Mouse (Mus musculus) liver, embryonic 15.5 days (tissue): Measurements from ENCODE around the gene Nrg4. TPM values are rescaled to one million over a fixed set of nuclear protein-coding genes. Genes with fewer than 3 reads are reported as not detected.
A peak's percentile ranks its signal among the peaks of the same experiment; 100 is the strongest.

ENCODE experiments used
- ATAC-seq: fragments of 200-750 bp; cut with Nextera tagmentation; 2 replicates; pipeline ENCODE4 v1.8.0; 2017; ENCODE audit warnings: moderate number of reproducible peaks, mild to moderate bottlenecking, moderate library complexity; ENCODE audit not compliant: insufficient read depth
- H3K27ac ChIP-seq: fragments of 300-500 bp; sonication (generic); replicated peaks from 2 replicates; pipeline ENCODE4 v1.5.1; 2015; ENCODE audit warnings: mild to moderate bottlenecking, inconsistent platforms
- H3K27me3 ChIP-seq: fragments of 300-500 bp; sonication (generic); 2 replicates; pipeline ENCODE4 v1.6.1; 2015; ENCODE audit warnings: mild to moderate bottlenecking, inconsistent platforms
- H3K36me3 ChIP-seq: fragments of 300-500 bp; sonication (generic); replicated peaks from 2 replicates; pipeline ENCODE4 v1.6.1; 2015; ENCODE audit warnings: moderate library complexity, mild to moderate bottlenecking, inconsistent platforms
- H3K4me1 ChIP-seq: fragments of 300-500 bp; sonication (generic); replicated peaks from 2 replicates; pipeline ENCODE4 v1.6.1; 2015; ENCODE audit warnings: inconsistent platforms
- H3K4me2 ChIP-seq: fragments of 300-500 bp; sonication (generic); 2 replicates; pipeline ENCODE4 v1.6.1; 2015; ENCODE audit warnings: moderate library complexity, mild to moderate bottlenecking, inconsistent platforms
- H3K4me3 ChIP-seq: fragments of 300-500 bp; sonication (generic); replicated peaks from 2 replicates; pipeline ENCODE4 v1.5.1; 2015; ENCODE audit warnings: mild to moderate bottlenecking, inconsistent platforms
- H3K9ac ChIP-seq: fragments of 300-500 bp; sonication (generic); 2 replicates; pipeline ENCODE4 v1.6.1; 2015; ENCODE audit warnings: moderate library complexity, mild to moderate bottlenecking, inconsistent platforms
- H3K9me3 ChIP-seq: fragments of 300-500 bp; sonication (generic); replicated peaks from 2 replicates; pipeline ENCODE4 v1.6.1; 2016; ENCODE audit warnings: inconsistent platforms
- WGBS: fragments of 180-500 bp; shearing (Covaris S2); methylation state at CpG from one replicate; pipeline ENCODE4 v1.1.7; 2015; ENCODE audit warnings: mixed read lengths; ENCODE audit not compliant: insufficient replicate concordance; 5-methylcytosine and 5-hydroxymethylcytosine counted together
- polyA plus RNA-seq: library from polyadenylated mRNA; unstranded; fragments of >200 nt; fragmentation: Nextera tagmentation; extraction: Ambion mirVana; gene quantifications from 2 replicates; pipeline ENCODE4 v1.2.1, GENCODE M21; 2015

Nrg4 gene
- polyA plus RNA-seq, 1 experiment from 2014 or later, result 1.7 TPM

DNA sequence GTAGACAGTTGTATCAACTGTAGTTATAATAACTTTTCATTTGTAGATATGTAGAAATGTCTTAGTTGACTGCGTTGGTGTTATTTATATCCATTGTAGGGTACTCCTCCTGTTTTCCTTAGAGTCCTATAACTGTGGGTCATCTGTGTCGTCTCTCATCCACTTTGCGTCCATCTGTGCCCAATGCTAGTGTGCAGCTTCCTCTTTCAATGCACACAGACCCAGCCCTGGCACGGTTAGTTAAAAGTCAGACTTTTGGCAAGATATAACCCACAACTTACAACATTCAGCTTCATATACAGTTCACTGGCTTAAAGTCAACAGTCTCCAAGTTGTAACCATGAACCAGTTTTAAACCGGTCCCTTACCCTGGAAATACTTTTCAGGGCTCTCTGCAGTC, 94.5 kb downstream of the Nrg4 start:
- H3K27ac ChIP-seq, result no peak overlapping the region
- H3K4me3 ChIP-seq, result no peak overlapping the region
- 58% methylated on average over 5 of the region's 5 CpGs for WGBS
- no peak overlapping the region for H3K4me2 ChIP-seq
- no peak overlapping the region for H3K9ac ChIP-seq
- ATAC-seq, result no peak
- H3K9me3 ChIP-seq, result no peaks in the 10 kb centered on the region
- H3K27me3 ChIP-seq, result no peaks in the 10 kb centered on the region
- no peaks in the 10 kb centered on the region for H3K4me1 ChIP-seq
- no peaks in the 10 kb centered on the region for H3K36me3 ChIP-seq

DNA sequence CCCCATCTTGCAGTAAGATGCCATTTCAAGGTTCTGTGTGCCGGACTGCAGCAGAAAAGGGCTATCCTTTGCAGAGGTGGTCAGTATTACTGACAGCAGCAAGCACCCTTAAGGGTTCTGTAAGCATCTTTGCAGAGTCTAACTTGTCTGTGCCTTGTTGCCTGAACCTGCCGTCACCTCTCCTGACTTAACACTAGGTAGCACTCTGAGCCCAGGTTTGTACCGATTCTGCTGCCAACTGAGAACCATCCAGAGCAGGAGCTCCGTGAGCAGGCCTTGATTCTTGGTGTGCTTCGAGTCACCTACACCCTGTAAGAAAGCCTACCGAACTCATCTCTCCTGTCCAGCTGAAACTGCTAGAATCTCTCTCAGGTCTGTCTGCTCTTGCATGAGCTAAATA, 95.1 kb downstream of the Nrg4 start:
- no peak for ATAC-seq
- Histone ChIP-seq H3K4me1 (no peaks in the 10 kb centered on the region), H3K9me3 (no peaks in the 10 kb centered on the region), H3K4me2 (no peak overlapping the region), H3K36me3 (no peaks in the 10 kb centered on the region), H3K27ac (no peak overlapping the region), H3K9ac (no peak overlapping the region), H3K4me3 (no peak overlapping the region), H3K27me3 (no peaks in the 10 kb centered on the region)
- 54% methylated on average over 6 of the region's 6 CpGs for WGBS

DNA sequence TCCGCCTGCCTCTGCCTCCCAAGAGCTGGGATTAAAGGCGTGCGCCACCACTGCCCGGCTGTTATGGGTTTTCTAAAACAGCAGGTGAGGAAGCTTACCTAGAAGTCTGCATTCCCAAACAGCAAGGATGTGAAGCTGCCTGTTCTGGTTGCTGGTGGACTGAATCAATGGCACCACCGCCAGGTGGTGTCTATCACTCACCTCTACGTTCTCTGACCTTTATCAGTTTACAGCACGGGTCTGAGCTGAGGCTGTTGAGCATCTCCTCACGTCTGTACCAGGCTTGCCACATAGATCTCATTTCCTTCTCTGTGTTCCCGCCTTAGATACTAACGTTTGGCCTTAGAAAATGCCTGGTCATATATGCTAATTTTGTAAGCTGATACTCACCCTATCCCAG, 97.6 kb downstream of the Nrg4 start:
- no peaks in the 10 kb centered on the region for H3K27me3 ChIP-seq
- WGBS, result 44% methylated on average over 10 of the region's 10 CpGs
- H3K9me3 ChIP-seq, result no peaks in the 10 kb centered on the region
- no peak for ATAC-seq
- H3K4me1 ChIP-seq, result no peaks in the 10 kb centered on the region
- H3K9ac ChIP-seq, result no peak overlapping the region
- H3K27ac ChIP-seq, result no peak overlapping the region
- H3K36me3 ChIP-seq, result no peaks in the 10 kb centered on the region; the same call in 1 of the 2 replicates
- H3K4me3 ChIP-seq, result no peak overlapping the region
- no peak overlapping the region for H3K4me2 ChIP-seq

DNA sequence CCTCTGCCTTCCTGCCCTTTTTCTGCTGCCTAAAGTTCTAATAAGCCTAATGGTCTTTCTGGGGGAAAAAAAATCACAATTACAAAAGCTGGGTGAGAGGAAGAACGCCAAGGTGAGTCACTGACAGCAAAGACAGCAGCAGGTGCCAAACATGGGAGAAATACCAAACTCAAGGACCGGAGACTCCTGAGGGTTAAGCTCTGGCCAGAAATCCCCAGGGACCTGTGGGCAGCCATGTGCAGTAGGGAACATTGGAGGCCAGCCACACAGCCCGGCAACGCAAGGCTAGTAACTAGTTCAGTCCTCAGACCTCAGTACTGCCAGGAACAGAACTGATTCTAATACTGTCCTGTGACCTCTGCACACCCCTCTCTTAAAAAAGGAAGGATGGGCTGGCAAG, 98.5 kb downstream of the Nrg4 start:
- Histone ChIP-seq H3K9me3 (no peaks in the 10 kb centered on the region), H3K36me3 (peaks cover 8% of the 10 kb centered on the region), H3K27ac (no peak overlapping the region), H3K4me3 (no peak overlapping the region), H3K4me2 (no peak overlapping the region), H3K27me3 (no peaks in the 10 kb centered on the region), H3K4me1 (no peaks in the 10 kb centered on the region), H3K9ac (no peak overlapping the region)
- WGBS, result 77% methylated on average over 4 of the region's 4 CpGs
- no peak for ATAC-seq

DNA sequence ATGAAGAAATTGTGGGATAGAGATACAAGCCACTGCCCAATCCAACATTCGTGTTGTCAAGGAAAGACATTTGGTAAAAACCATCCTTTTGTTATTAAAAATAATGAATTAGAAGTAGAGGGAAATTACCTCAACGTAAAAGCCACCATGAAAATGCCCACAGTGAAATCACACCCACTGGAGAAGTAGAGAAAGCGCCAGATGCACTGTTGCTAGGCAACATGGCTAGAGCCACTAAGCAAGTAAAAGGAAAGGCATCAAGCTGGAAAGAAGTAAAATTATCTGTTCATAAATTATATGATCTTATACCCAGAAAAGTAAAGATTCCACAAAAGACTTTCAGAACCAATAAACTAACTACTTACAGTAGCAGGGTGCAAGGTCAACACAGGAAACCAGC, 100.4 kb downstream of the Nrg4 start:
- Histone ChIP-seq H3K9ac (no peak overlapping the region), H3K27me3 (no peaks in the 10 kb centered on the region), H3K27ac (no peak overlapping the region), H3K36me3 (peaks cover 27% of the 10 kb centered on the region), H3K4me3 (no peak overlapping the region), H3K9me3 (no peaks in the 10 kb centered on the region), H3K4me1 (no peaks in the 10 kb centered on the region), H3K4me2 (no peak overlapping the region)
- 64% methylated on average over 3 of the region's 3 CpGs for WGBS
- ATAC-seq, result no peak

DNA sequence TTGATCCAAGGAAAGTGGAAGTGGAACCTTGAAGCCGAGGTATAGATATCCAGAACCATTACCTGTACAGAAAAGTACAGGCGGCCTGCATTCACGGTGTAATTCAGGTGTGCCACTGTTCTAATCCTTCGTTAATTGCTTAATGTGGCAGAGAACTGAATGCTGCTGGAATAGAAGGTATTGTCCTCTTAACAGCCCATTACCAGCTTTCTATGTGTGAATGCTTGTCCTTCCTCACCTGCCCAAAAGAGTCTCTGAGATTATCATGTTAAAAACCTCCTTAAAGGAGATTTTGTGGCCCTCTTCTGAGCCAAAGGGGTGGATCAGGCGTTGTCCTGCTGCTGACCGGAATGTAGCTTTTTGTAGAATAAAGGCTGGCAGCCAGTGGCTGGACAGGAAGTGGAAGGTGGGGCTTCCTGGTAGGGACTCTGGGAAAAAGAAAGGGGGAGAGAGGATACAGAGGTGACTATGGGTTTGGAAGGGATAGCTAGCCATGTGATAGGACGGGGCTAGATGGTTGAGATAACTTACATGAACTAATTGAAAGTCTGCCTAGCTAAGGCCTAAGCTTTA, 101.4 kb downstream of the Nrg4 start:
- WGBS, result 67% methylated on average over 7 of the region's 7 CpGs
- H3K36me3 ChIP-seq, result peaks cover 37% of the 10 kb centered on the region
- H3K4me1 ChIP-seq, result no peaks in the 10 kb centered on the region
- no peaks in the 10 kb centered on the region for H3K9me3 ChIP-seq
- no peaks in the 10 kb centered on the region for H3K27me3 ChIP-seq
- H3K4me2 ChIP-seq, result no peak overlapping the region
- no peak for ATAC-seq
- H3K9ac ChIP-seq, result no peak overlapping the region
- H3K4me3 ChIP-seq, result no peak overlapping the region
- H3K27ac ChIP-seq, result no peak overlapping the region

DNA sequence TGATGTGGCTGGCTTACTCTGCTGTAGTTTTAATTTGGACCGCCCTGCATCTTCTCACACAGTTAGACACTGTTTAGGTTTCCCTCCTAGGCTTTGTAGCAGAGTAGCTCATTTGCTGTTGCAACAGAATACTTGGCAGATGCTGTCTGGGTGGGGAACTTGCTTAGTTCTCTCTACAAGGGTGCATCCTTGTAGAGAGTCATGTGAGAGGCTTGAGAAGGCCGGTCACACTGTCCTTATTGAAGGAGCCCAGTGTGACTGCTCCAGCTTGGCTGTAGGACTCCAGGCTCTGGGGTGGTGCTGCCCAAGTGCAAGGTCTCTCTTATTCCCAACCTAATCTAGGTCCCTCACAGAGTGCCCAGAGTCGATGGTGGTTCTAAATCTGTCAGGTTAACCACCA, 109.3 kb downstream of the Nrg4 start:
- H3K27me3 ChIP-seq, result no peaks in the 10 kb centered on the region
- H3K27ac ChIP-seq, result no peak overlapping the region
- H3K4me2 ChIP-seq, result no peak overlapping the region
- peaks cover 89% of the 10 kb centered on the region for H3K36me3 ChIP-seq
- H3K4me1 ChIP-seq, result no peaks in the 10 kb centered on the region; the same call in 1 of the 2 replicates
- H3K4me3 ChIP-seq, result no peak overlapping the region
- H3K9ac ChIP-seq, result no peak overlapping the region
- WGBS, result 69% methylated on average over 3 of the region's 3 CpGs
- no peaks in the 10 kb centered on the region for H3K9me3 ChIP-seq
- ATAC-seq, result no peak

DNA sequence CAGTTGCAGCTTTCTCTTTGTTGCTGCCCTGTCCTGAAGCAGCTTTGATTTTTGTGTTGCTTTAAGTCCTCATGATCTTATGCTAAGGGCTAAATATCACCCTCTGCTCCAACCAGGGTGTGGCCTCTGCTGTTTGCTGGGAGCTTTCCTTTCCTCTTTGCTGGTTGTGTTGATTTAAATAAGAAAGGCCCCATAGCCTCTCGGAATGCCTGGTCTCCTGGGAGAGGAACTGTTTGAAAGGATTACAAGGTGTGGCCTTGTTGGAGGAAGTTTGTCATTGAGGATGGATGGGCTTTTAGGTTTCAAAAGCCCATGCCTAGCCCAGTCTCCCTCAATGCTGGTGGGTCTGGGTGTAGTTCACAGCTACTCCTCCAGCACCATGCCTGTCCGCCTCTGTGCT, 110.6 kb downstream of the Nrg4 start:
- Histone ChIP-seq H3K36me3 (peaks cover 76% of the 10 kb centered on the region), H3K4me2 (no peak overlapping the region), H3K9ac (no peak overlapping the region), H3K27ac (no peak overlapping the region), H3K4me3 (no peak overlapping the region), H3K9me3 (no peaks in the 10 kb centered on the region), H3K4me1 (peaks cover 8% of the 10 kb centered on the region), H3K27me3 (no peaks in the 10 kb centered on the region)
- 77% methylated on average over 2 of the region's 2 CpGs for WGBS
- no peak for ATAC-seq

DNA sequence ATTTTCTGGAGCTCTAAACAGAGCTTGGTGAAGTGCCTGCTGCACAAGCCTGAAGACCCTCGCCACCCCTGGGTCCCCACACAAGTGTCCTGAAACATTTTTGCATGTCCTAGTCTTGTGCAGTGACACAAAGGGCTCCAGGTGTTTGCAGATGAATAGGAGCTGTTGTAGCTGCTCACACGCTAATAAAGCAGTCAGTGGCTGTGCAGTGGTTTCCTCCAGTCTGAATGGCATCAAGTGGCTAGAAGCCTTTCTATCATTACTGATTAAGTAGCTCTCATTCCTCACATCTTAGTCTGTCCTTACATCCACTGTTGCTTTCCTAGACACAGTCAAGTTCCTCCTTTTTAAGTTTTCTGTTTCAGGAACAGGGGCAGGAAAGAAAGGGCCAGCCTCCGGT, 111.0 kb downstream of the Nrg4 start:
- Histone ChIP-seq H3K36me3 (peaks cover 72% of the 10 kb centered on the region), H3K9ac (no peak overlapping the region), H3K4me3 (no peak overlapping the region), H3K27me3 (no peaks in the 10 kb centered on the region), H3K27ac (no peak overlapping the region), H3K4me2 (no peak overlapping the region), H3K9me3 (no peaks in the 10 kb centered on the region), H3K4me1 (peaks cover 10% of the 10 kb centered on the region)
- ATAC-seq, result no peak
- WGBS, result 76% methylated on average over 3 of the region's 3 CpGs

DNA sequence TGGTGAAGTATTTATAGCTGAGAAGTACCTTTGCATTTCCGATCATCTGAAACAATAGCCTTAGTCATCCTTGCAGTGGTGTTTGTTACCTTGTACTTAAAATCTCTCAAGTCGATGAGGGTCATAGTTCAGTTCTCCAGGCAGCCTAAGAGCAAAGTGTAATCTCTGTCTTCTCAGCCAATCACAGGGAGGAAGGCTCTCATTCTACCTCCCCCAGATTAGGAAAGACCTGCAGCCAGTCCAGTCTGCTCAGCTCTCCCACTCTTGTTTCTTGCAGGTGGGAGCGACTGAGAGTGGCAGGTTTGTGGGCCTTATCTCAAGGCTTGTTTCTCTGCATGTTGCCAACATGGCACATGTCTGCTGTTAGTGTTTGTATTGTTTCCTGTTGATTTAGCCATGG, 111.6 kb downstream of the Nrg4 start:
- Histone ChIP-seq H3K9ac (no peak overlapping the region), H3K27me3 (no peaks in the 10 kb centered on the region), H3K27ac (no peak overlapping the region), H3K4me3 (no peak overlapping the region), H3K36me3 (peaks cover 66% of the 10 kb centered on the region), H3K9me3 (no peaks in the 10 kb centered on the region), H3K4me1 (peaks cover 14% of the 10 kb centered on the region), H3K4me2 (no peak overlapping the region)
- ATAC-seq, result no peak
- WGBS, result 67% methylated on average over 3 of the region's 3 CpGs

DNA sequence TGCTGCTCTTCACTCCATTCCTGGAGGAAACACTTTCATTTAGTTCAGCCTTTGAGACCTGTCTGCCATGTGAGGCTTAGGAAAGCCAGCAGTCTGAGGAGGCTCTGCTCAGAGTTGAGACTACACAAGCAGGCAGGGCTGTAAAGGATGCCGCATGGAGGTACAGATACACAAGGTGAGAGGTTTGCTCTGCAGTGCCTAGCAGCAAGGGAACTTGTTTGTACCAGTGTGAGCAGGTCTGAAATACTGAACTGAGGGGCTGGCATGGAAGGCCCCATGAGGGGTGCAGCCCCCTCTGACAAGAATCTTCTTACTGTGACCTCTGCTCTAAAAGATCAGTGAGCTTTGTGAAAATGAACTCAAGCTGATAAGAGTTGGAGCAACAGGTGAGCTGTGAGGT, 113.2 kb downstream of the Nrg4 start:
- H3K4me3 ChIP-seq, result no peak overlapping the region
- no peak overlapping the region for H3K9ac ChIP-seq
- WGBS, result 76% methylated on average over 1 of the region's 1 CpGs
- H3K27me3 ChIP-seq, result no peaks in the 10 kb centered on the region
- ATAC-seq, result no peak
- H3K36me3 ChIP-seq, result peaks cover 52% of the 10 kb centered on the region
- H3K9me3 ChIP-seq, result no peaks in the 10 kb centered on the region
- no peak overlapping the region for H3K27ac ChIP-seq
- peaks cover 28% of the 10 kb centered on the region for H3K4me1 ChIP-seq
- H3K4me2 ChIP-seq, result no peak overlapping the region

DNA sequence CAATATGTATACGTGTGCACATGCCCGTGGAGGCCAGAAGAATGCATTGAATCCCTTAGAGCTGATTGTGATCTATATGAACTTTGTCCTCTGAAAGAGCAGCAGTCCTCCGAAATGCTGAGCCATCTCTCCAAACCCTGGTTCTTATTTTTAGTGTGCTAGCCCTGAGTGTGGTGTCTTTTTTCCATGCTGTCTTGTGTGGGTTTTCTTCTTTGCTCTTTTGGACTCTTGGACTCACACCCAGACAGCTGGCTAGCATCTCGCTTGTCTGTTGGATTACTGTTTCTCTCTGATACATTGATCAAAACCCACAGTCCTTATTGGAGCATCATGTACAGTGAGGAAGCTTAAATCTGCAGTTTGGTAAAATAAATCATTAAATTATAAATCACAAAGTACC, 115.0 kb downstream of the Nrg4 start:
- Histone ChIP-seq H3K4me1 (peaks cover 33% of the 10 kb centered on the region), H3K9me3 (no peaks in the 10 kb centered on the region), H3K4me2 (peak overlapping the region; percentile 20; the same call in 1 of the 2 replicates), H3K27me3 (no peaks in the 10 kb centered on the region), H3K9ac (no peak overlapping the region), H3K4me3 (no peak overlapping the region), H3K36me3 (peaks cover 40% of the 10 kb centered on the region), H3K27ac (no peak overlapping the region)
- no peak for ATAC-seq
- 61% methylated on average over 4 of the region's 4 CpGs for WGBS
